Mouse (Mus musculus): ENCODE data around the gene Slc39a3. TPM values are rescaled to one million over a fixed set of nuclear protein-coding genes. Genes with fewer than 3 reads are reported as not detected.

Slc39a3 gene
- polyA plus RNA-seq, 1 experiment from 2014 or later: 48.3 TPM

- Histone ChIP-seq H3K9ac (ENCODE audit: low read depth, low read length) (peak overlapping the region; percentile 52), H3K4me1 (ENCODE audit: control insufficient read depth, insufficient read depth, low read depth, low read length) (peaks cover 7% of the 10 kb centered on the region), H3K27me3 (replicated peaks; ENCODE audit: control insufficient read depth, insufficient read depth, low read length) (peaks cover 19% of the 10 kb centered on the region), H3K36me3 (ENCODE audit: control insufficient read depth, insufficient read depth, low read length) (no peaks in the 10 kb centered on the region), H3K4me2 (ENCODE audit: low read length) (peak overlapping the region; percentile 58), H3K27ac (ENCODE audit: low read depth, low read length) (no peak overlapping the region), H3K9me3 (ENCODE audit: control insufficient read depth, low read length) (no peaks in the 10 kb centered on the region), H3K4me3 (ENCODE audit: low read length) (peak overlapping the region; percentile 31)
- WGBS: 9% methylated on average over 37 of the region's 37 CpGs
- ATAC-seq: no peak
Observed at GRCm38 (mm10) chr10:80985241-80985969, 51.8 kb downstream of the Slc39a3 start.

- 88% methylated on average over 12 of the region's 12 CpGs for WGBS
- Histone ChIP-seq H3K4me2 (ENCODE audit: low read length) (no peak overlapping the region), H3K9ac (ENCODE audit: low read depth, low read length) (no peak overlapping the region), H3K27me3 (replicated peaks; ENCODE audit: control insufficient read depth, insufficient read depth, low read length) (peaks cover 17% of the 10 kb centered on the region), H3K27ac (ENCODE audit: low read depth, low read length) (no peak overlapping the region), H3K4me3 (ENCODE audit: low read length) (no peak overlapping the region), H3K36me3 (ENCODE audit: control insufficient read depth, insufficient read depth, low read length) (no peaks in the 10 kb centered on the region), H3K4me1 (ENCODE audit: control insufficient read depth, insufficient read depth, low read depth, low read length) (peaks cover 7% of the 10 kb centered on the region), H3K9me3 (ENCODE audit: control insufficient read depth, low read length) (no peaks in the 10 kb centered on the region)
- ATAC-seq: no peak
Observed at GRCm38 (mm10) chr10:80984223-80984622, 53.0 kb downstream of the Slc39a3 start.

- peaks cover 5% of the 10 kb centered on the region for H3K4me1 ChIP-seq (ENCODE audit: control insufficient read depth, insufficient read depth, low read depth, low read length)
- ATAC-seq: no peak
- H3K4me2 ChIP-seq (ENCODE audit: low read length): no peak overlapping the region
- no peaks in the 10 kb centered on the region for H3K36me3 ChIP-seq (ENCODE audit: control insufficient read depth, insufficient read depth, low read length)
- no peak overlapping the region for H3K27ac ChIP-seq (ENCODE audit: low read depth, low read length)
- no peaks in the 10 kb centered on the region for H3K9me3 ChIP-seq (ENCODE audit: control insufficient read depth, low read length)
- no peak overlapping the region for H3K9ac ChIP-seq (ENCODE audit: low read depth, low read length)
- no peak overlapping the region for H3K4me3 ChIP-seq (ENCODE audit: low read length)
- H3K27me3 ChIP-seq (replicated peaks; ENCODE audit: control insufficient read depth, insufficient read depth, low read length): peaks cover 16% of the 10 kb centered on the region
- 86% methylated on average over 4 of the region's 4 CpGs for WGBS
Observed at GRCm38 (mm10) chr10:80982381-80982780, 54.8 kb downstream of the Slc39a3 start.

- 53% methylated on average over 7 of the region's 7 CpGs for WGBS
- ATAC-seq: no peak
- Histone ChIP-seq H3K36me3 (ENCODE audit: control insufficient read depth, insufficient read depth, low read length) (no peaks in the 10 kb centered on the region), H3K4me3 (ENCODE audit: low read length) (no peak overlapping the region), H3K4me2 (ENCODE audit: low read length) (no peak overlapping the region), H3K9me3 (ENCODE audit: control insufficient read depth, low read length) (no peaks in the 10 kb centered on the region), H3K27me3 (replicated peaks; ENCODE audit: control insufficient read depth, insufficient read depth, low read length) (peaks cover 11% of the 10 kb centered on the region), H3K4me1 (ENCODE audit: control insufficient read depth, insufficient read depth, low read depth, low read length) (peaks cover 5% of the 10 kb centered on the region), H3K9ac (ENCODE audit: low read depth, low read length) (no peak overlapping the region), H3K27ac (ENCODE audit: low read depth, low read length) (no peak overlapping the region)
Observed at GRCm38 (mm10) chr10:80981564-80982112, 55.6 kb downstream of the Slc39a3 start.

Other genes with a start within 250 kb of the Slc39a3 start
- 44.7 and 59.9 TPM in 2 replicates for gene Sf3a2, start 239.2 kb downstream of the Slc39a3 start, polyA plus RNA-seq (2015; fragmentation: Nextera tagmentation; extraction: Ambion mirVana)
- 129 and 140 TPM in 2 replicates for gene Plekhj1, start 238.8 kb downstream of the Slc39a3 start, polyA plus RNA-seq (2015; fragmentation: Nextera tagmentation; extraction: Ambion mirVana)
- gene Amh, start 232.2 kb downstream of the Slc39a3 start, polyA plus RNA-seq (2015; fragmentation: Nextera tagmentation; extraction: Ambion mirVana): not detected in 2 replicates
- 1.1 and 1.2 TPM in 2 replicates for gene Jsrp1, start 223.9 kb downstream of the Slc39a3 start, polyA plus RNA-seq (2015; fragmentation: Nextera tagmentation; extraction: Ambion mirVana)
- 1,272 and 1,293 TPM in 2 replicates for gene Oaz1, start 210.8 kb downstream of the Slc39a3 start, polyA plus RNA-seq (2015; fragmentation: Nextera tagmentation; extraction: Ambion mirVana)
- gene Lingo3, start 193.4 kb downstream of the Slc39a3 start, polyA plus RNA-seq (2015; fragmentation: Nextera tagmentation; extraction: Ambion mirVana): 22.1 and 23.3 TPM in 2 replicates
- 197 and 208 TPM in 2 replicates for gene Lsm7, start 182.2 kb downstream of the Slc39a3 start, polyA plus RNA-seq (2015; fragmentation: Nextera tagmentation; extraction: Ambion mirVana)
- 92.4 and 97.5 TPM in 2 replicates for gene Sppl2b, start 182.2 kb downstream of the Slc39a3 start, polyA plus RNA-seq (2015; fragmentation: Nextera tagmentation; extraction: Ambion mirVana)
- 0.13 and 0.27 TPM in 2 replicates for gene Tmprss9, start 165.6 kb downstream of the Slc39a3 start, polyA plus RNA-seq (2015; fragmentation: Nextera tagmentation; extraction: Ambion mirVana)
- gene Timm13, start 136.5 kb downstream of the Slc39a3 start, polyA plus RNA-seq (2015; fragmentation: Nextera tagmentation; extraction: Ambion mirVana): 314 and 364 TPM in 2 replicates
- 36.6 and 41.9 TPM in 2 replicates for gene Lmnb2, start 119.2 kb downstream of the Slc39a3 start, polyA plus RNA-seq (2015; fragmentation: Nextera tagmentation; extraction: Ambion mirVana)
- gene Gadd45b, start 107.4 kb downstream of the Slc39a3 start, polyA plus RNA-seq (2015; fragmentation: Nextera tagmentation; extraction: Ambion mirVana): 8.0 and 9.0 TPM in 2 replicates
- gene Gng7, start 22.5 kb downstream of the Slc39a3 start, polyA plus RNA-seq (2015; fragmentation: Nextera tagmentation; extraction: Ambion mirVana): 25.4 and 27.0 TPM in 2 replicates
- 74.4 and 81.7 TPM in 2 replicates for gene Diras1, start 11.8 kb downstream of the Slc39a3 start, polyA plus RNA-seq (2015; fragmentation: Nextera tagmentation; extraction: Ambion mirVana)
- gene Sgta, start 22.8 kb upstream of the Slc39a3 start, polyA plus RNA-seq (2015; fragmentation: Nextera tagmentation; extraction: Ambion mirVana): 334 and 346 TPM in 2 replicates
- 49.8 and 53.5 TPM in 2 replicates for gene Thop1, start 32.6 kb upstream of the Slc39a3 start, polyA plus RNA-seq (2015; fragmentation: Nextera tagmentation; extraction: Ambion mirVana)
- gene Creb3l3, start 61.4 kb upstream of the Slc39a3 start, polyA plus RNA-seq (2015; fragmentation: Nextera tagmentation; extraction: Ambion mirVana): 0.24 and 0.32 TPM in 2 replicates
- 236 and 240 TPM in 2 replicates for gene Map2k2, start 68.5 kb upstream of the Slc39a3 start, polyA plus RNA-seq (2015; fragmentation: Nextera tagmentation; extraction: Ambion mirVana)
- 13.3 and 13.6 TPM in 2 replicates for gene Zbtb7a, start 97.8 kb upstream of the Slc39a3 start, polyA plus RNA-seq (2015; fragmentation: Nextera tagmentation; extraction: Ambion mirVana)
- 47.1 and 56.9 TPM in 2 replicates for gene Pias4, start 130.5 kb upstream of the Slc39a3 start, polyA plus RNA-seq (2015; fragmentation: Nextera tagmentation; extraction: Ambion mirVana)
- 525 and 551 TPM in 2 replicates for gene Eef2, start 139.2 kb upstream of the Slc39a3 start, polyA plus RNA-seq (2015; fragmentation: Nextera tagmentation; extraction: Ambion mirVana)
- gene Dapk3, start 145.6 kb upstream of the Slc39a3 start, polyA plus RNA-seq (2015; fragmentation: Nextera tagmentation; extraction: Ambion mirVana): 49.0 and 58.7 TPM in 2 replicates
- not detected in 2 replicates for gene 4930442H23Rik, start 146.4 kb upstream of the Slc39a3 start, polyA plus RNA-seq (2015; fragmentation: Nextera tagmentation; extraction: Ambion mirVana)
- gene Nmrk2, start 164.6 kb upstream of the Slc39a3 start, polyA plus RNA-seq (2015; fragmentation: Nextera tagmentation; extraction: Ambion mirVana): 0.09 and 0.24 TPM in 2 replicates
- 85.0 and 85.6 TPM in 2 replicates for gene Atcay, start 193.4 kb upstream of the Slc39a3 start, polyA plus RNA-seq (2015; fragmentation: Nextera tagmentation; extraction: Ambion mirVana)
- gene Zfr2, start 195.7 kb upstream of the Slc39a3 start, polyA plus RNA-seq (2015; fragmentation: Nextera tagmentation; extraction: Ambion mirVana): 23.8 and 28.7 TPM in 2 replicates
- gene Matk, start 215.5 kb upstream of the Slc39a3 start, polyA plus RNA-seq (2015; fragmentation: Nextera tagmentation; extraction: Ambion mirVana): 60.4 and 72.8 TPM in 2 replicates
- 126 and 137 TPM in 2 replicates for gene Mrpl54, start 229.5 kb upstream of the Slc39a3 start, polyA plus RNA-seq (2015; fragmentation: Nextera tagmentation; extraction: Ambion mirVana)
- gene Apba3, start 229.5 kb upstream of the Slc39a3 start, polyA plus RNA-seq (2015; fragmentation: Nextera tagmentation; extraction: Ambion mirVana): 39.2 and 41.8 TPM in 2 replicates